Mouse (Mus musculus): Measurements from ENCODE around the gene Mroh3.

The Mroh3 gene

GRCm38 (mm10) chr1:136156951-136157350 is 55.7 kb downstream of the Mroh3 start:
- no peak for DNase-seq (ENCODE audit: low spot score in 2 of 2)

- DNase-seq (ENCODE audit: low spot score in 2 of 2), result no peak
Observed at GRCm38 (mm10) chr1:136156304-136156703, 56.3 kb downstream of the Mroh3 start.

- DNase-seq (ENCODE audit: low spot score in 2 of 2), result no peak
Observed at GRCm38 (mm10) chr1:136151371-136151770, 61.3 kb downstream of the Mroh3 start.

GRCm38 (mm10) chr1:136149702-136150101 is 62.9 kb downstream of the Mroh3 start:
- no peak for DNase-seq (ENCODE audit: low spot score in 2 of 2)

- DNase-seq (ENCODE audit: low spot score in 2 of 2), result peak; percentile 80 to 88
Observed at GRCm38 (mm10) chr1:136143514-136143913, 69.1 kb downstream of the Mroh3 start.

GRCm38 (mm10) chr1:136142336-136142735 is 70.3 kb downstream of the Mroh3 start:
- DNase-seq (ENCODE audit: low spot score in 2 of 2), result peak; percentile 68 to 85

- peak in 1 of 2 experiments; percentile 60 for DNase-seq (ENCODE audit: low spot score in 2 of 2)
Observed at GRCm38 (mm10) chr1:136141176-136141950, 71.3 kb downstream of the Mroh3 start.

GRCm38 (mm10) chr1:136139990-136140640 is 72.5 kb downstream of the Mroh3 start:
- peak; percentile 91 to 93 for DNase-seq (ENCODE audit: low spot score in 2 of 2)

GRCm38 (mm10) chr1:136138191-136138830 is 74.3 kb downstream of the Mroh3 start:
- DNase-seq (ENCODE audit: low spot score in 2 of 2), result peak in 1 of 2 experiments; percentile 46

GRCm38 (mm10) chr1:136137575-136137974 is 75.1 kb downstream of the Mroh3 start:
- peak; percentile 76 to 81 for DNase-seq (ENCODE audit: low spot score in 2 of 2)

- DNase-seq (ENCODE audit: low spot score in 2 of 2), result no peak
Observed at GRCm38 (mm10) chr1:136137071-136137531, 75.5 kb downstream of the Mroh3 start.

- peak in 1 of 2 experiments; percentile 33 for DNase-seq (ENCODE audit: low spot score in 2 of 2)
Observed at GRCm38 (mm10) chr1:136136547-136136946, 76.1 kb downstream of the Mroh3 start.

- DNase-seq (ENCODE audit: low spot score in 2 of 2), result peak in 1 of 2 experiments; percentile 29
Observed at GRCm38 (mm10) chr1:136135777-136136444, 76.7 kb downstream of the Mroh3 start.

GRCm38 (mm10) chr1:136135046-136135445 is 77.6 kb downstream of the Mroh3 start:
- peak in 1 of 2 experiments; percentile 37 for DNase-seq (ENCODE audit: low spot score in 2 of 2)

- DNase-seq (ENCODE audit: low spot score in 2 of 2), result no peak
Observed at GRCm38 (mm10) chr1:136134547-136134946, 78.1 kb downstream of the Mroh3 start.

- peak; percentile 66 to 75 for DNase-seq (ENCODE audit: low spot score in 2 of 2)
Observed at GRCm38 (mm10) chr1:136133570-136134240, 78.9 kb downstream of the Mroh3 start.

- DNase-seq (ENCODE audit: low spot score in 2 of 2), result peak in 1 of 2 experiments; percentile 62
Observed at GRCm38 (mm10) chr1:136132386-136133201, 80.0 kb downstream of the Mroh3 start.
